Mouse (Mus musculus) thymus, postnatal 36 days (tissue): ENCODE results near the gene Clec1a.

Experiments used
- DNase-seq, 2 experiments: peaks; one replicate each; pipeline ENCODE4 v3.0.0; 2022; ENCODE audit warnings: mixed read lengths in 2 of 2

The Clec1a gene

DNA sequence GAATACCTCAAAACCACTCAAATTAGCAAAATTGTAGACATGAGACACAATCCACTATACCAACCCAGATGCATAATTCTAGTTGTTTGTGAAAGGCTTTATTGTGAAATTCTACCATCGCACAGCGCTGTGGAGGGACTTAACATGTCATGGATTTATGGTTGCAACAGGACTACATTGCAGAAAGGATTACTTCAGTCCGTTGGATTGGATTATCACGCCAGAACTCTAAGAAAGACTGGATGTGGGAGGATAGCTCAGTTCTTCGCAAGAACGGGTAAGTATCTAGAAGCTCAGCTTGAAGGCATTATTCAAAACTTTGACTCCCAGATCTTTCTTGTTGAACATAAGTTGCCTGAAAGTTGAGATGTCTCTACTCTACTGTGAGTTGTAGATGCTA, 48.4 kb downstream of the Clec1a start:
- DNase-seq, result no peak

DNA sequence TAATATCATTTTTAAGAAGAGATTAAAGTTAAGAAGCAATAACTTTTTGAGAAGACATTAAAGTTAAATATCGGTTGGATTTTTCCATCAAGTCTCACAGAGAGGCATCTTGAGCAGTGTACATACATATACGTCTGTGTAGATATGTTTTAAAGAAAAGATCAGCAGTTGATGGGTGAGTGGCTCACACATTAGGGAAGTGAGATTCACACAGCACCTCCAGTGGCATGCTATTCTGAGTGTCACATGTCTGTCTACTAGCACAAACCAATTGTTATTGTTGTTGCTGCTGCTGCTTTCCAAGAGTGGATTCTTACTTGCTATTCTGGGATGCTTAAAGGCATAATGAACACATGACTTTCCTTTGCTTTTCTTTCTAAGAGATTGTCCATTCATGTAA, 49.4 kb downstream of the Clec1a start:
- no peak for DNase-seq

DNA sequence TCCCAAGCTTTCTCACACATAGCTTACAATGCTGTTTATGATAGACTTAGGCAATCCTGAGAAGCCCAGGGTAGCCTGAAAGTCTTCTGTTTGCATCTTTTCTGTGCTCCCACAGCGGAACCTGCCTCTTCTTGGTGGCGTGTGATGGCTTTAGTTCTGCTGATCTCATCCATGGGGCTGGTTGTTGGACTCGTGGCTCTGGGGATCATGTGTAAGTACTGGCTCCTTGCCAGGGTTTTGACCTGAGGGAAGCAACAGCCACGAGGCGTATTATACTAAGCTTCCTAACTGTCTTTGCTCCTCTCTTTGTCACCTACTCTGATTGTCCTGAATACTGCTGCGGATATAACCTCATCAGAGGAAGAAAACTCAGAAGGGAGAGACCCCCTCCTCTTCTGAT, 51.9 kb downstream of the Clec1a start:
- no peak for DNase-seq

GRCm38 (mm10) chr6:129396997-129397396, 54.8 kb downstream of the Clec1a start, which contains the start of gene Clec1b:
Gene Clec1b (plus strand): TSS chr6:129397297.
- no peak for DNase-seq

- DNase-seq, result no peak
Observed at GRCm38 (mm10) chr6:129393732-129394131, 58.1 kb downstream of the Clec1a start.

DNA sequence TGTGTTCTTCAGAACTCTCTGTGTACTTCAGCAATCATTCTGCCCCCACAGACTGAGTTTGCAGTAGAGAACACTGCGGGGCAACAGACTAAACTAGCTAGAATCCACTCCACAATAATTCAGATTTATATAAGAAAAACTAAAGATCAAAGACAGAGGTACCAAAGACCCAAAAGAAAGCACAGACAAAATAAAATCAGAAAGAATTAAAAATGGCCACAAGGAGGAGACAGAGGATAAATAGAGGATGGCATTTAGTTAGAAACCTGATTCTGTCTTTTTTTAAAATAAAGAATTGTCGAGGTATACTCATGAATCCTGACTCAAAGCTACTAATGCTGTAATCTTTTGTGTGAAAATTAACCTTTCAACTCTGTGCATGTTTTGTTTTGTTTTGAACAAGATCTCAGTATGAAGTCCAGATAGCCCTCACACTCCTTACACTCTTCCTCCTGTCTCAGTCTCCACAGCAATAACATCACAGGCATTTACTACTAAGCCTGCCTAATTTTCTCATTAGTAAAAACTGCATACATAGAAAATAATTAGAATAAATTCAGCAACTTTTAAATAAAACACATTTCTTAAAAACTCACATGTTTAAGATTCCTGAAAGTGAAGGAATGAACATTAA, 58.6 kb downstream of the Clec1a start:
- no peak for DNase-seq

GRCm38 (mm10) chr6:129385774-129386173, 66.0 kb downstream of the Clec1a start, which contains the start of gene Clec12b:
Gene Clec12b (minus strand): TSS chr6:129385874.
- no peak for DNase-seq

DNA sequence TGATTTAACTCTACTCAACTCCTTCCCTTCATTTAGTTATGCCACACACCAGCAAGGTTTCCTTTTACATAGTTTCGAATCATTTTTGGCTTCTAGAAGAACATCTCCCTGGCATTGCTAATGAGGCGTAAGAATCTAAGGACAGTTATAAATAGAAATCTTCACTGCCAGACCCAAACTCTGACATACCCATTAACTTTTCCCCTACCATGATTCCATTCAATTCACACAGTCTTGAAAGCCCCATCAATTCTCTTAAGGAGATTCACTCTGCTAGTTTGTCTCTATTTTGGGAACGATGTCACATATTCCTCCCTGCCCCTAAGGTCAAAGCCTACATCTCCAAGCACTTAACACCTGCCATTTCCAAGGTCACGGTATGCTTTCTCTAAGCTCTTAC, 66.8 kb downstream of the Clec1a start:
- no peak for DNase-seq

GRCm38 (mm10) chr6:129383466-129383865, 68.3 kb downstream of the Clec1a start:
- no peak for DNase-seq

DNA sequence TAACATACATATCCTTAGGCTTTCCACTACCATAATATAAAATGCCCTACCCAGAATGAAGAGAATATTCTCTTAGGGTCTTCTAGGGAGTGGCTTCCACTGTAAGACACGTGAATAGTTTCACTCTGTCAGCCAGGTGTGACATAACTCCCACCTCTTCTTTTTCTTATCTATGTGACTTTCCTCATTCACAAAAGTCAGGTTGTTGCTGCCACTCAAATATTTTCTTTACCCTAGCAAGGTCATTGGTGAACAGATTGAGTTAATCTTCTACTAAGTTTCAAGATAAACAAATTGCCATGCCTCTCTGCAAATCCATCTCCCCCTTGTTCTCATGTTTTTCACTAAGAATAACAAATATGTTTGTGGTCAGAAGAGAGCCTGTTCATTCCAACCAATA, 70.1 kb downstream of the Clec1a start:
- no peak for DNase-seq

DNA sequence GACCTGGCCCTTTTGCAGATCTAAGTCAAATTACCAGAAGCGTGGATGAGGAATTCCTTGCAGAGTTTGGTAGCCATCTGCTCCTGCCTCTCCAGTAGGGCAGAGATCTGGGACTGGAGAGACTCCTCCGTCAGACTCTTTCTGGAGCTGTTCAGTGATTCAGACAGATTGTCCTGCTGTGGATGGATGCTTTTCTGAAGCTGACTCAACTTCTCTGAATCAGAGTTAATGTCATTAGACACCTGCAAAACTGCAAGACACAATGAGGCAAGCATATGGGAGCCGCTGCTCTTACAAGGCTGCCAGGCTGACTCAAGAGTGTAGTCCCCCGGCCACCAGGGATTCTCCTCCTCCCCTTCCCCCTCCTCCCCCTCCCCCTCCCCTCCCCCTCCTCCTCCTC, 71.3 kb downstream of the Clec1a start:
- DNase-seq, result no peak

DNA sequence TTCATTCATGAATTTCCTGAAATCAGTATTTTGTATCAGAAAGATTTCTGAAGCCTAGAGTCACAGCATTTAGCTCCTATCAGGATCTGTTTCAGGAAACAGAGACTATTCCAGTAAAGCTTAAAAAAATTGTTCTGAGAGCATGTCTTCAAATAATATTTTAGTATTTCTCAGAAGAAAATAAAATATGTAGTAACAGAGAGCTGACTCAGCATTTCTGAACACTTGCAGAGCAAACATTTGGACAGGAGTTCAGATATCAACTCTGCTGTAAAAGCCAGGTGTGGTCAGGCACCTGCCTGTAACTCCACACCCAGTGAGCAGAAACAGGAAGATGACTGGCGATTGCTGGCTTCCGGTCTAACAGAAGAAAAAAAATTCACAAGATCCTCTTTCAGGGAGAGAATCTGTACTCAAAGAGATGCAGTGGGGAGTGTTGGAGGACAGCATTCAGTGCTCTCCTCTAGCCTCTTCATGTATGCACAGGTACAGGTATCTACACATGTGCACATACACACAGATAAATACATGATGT, 76.8 kb downstream of the Clec1a start:
- DNase-seq, result no peak
